Mouse (Mus musculus) adrenal gland, postnatal 10 days (tissue): ENCODE measurements around the gene Gpr179. TPM values are rescaled to one million over a fixed set of nuclear protein-coding genes. Genes with fewer than 3 reads are reported as not detected.
"Not testable (repeated sequence)": the region's sequence is repeated elsewhere in the genome, so short reads cannot be mapped to it uniquely, and the experiment has no call there.

Experiments
- DNase-seq: peaks from one replicate; pipeline ENCODE4 v3.0.0; 2021; ENCODE audit warnings: mixed read lengths
- total RNA-seq, 2 experiments: library from RNA; stranded (reverse); gene quantifications; 2 replicates each; pipeline ENCODE4 v1.2.3; 2021

Gene Gpr179
- total RNA-seq, 2 experiments from 2014 or later = 3.0 to 3.4 TPM

- DNase-seq = no peak
These were observed 30.7 kb downstream of the Gpr179 start for GRCm38 (mm10) chr11:97321197-97321596.

- DNase-seq = peak; percentile 99
These were observed 36.1 kb downstream of the Gpr179 start, which contains the start of gene Mrpl45 for GRCm38 (mm10) chr11:97315504-97316503. Mrpl45 (plus strand) TSS chr11:97315716.

- no peak for DNase-seq
These were observed 37.0 kb downstream of the Gpr179 start for GRCm38 (mm10) chr11:97314751-97315503.

- no peak for DNase-seq
These were observed 37.8 kb downstream of the Gpr179 start for GRCm38 (mm10) chr11:97314110-97314509.

- DNase-seq = not testable (repeated sequence)
These were observed 39.0 kb downstream of the Gpr179 start for GRCm38 (mm10) chr11:97312871-97313270.

- DNase-seq = peak; percentile 39
These were observed 40.8 kb downstream of the Gpr179 start for GRCm38 (mm10) chr11:97310895-97311631.

- DNase-seq = peak; percentile 77
These were observed 41.8 kb downstream of the Gpr179 start for GRCm38 (mm10) chr11:97309911-97310571.

GRCm38 (mm10) chr11:97309451-97309836 lies 42.4 kb downstream of the Gpr179 start:
- DNase-seq = peak; percentile 90

- no peak for DNase-seq
These were observed 42.9 kb downstream of the Gpr179 start for GRCm38 (mm10) chr11:97308806-97309450.

GRCm38 (mm10) chr11:97307294-97308069 lies 44.4 kb downstream of the Gpr179 start:
- no peak for DNase-seq

GRCm38 (mm10) chr11:97304631-97305030 lies 47.2 kb downstream of the Gpr179 start:
- no peak for DNase-seq

GRCm38 (mm10) chr11:97302231-97302781 lies 49.6 kb downstream of the Gpr179 start:
- peak; percentile 68 for DNase-seq

GRCm38 (mm10) chr11:97301406-97301805 lies 50.5 kb downstream of the Gpr179 start:
- no peak for DNase-seq

GRCm38 (mm10) chr11:97299939-97300338 lies 51.9 kb downstream of the Gpr179 start:
- no peak for DNase-seq

- no peak for DNase-seq
These were observed 55.3 kb downstream of the Gpr179 start for GRCm38 (mm10) chr11:97296542-97296941.

GRCm38 (mm10) chr11:97292731-97293130 lies 59.1 kb downstream of the Gpr179 start:
- no peak for DNase-seq

GRCm38 (mm10) chr11:97289276-97290230 lies 62.3 kb downstream of the Gpr179 start:
- peak; percentile 53 for DNase-seq

- no peak for DNase-seq
These were observed 64.2 kb downstream of the Gpr179 start for GRCm38 (mm10) chr11:97287643-97288042.

GRCm38 (mm10) chr11:97286973-97287372 lies 64.9 kb downstream of the Gpr179 start:
- DNase-seq = no peak
